Mouse (Mus musculus): Measurements from ENCODE around the gene Znfx1. TPM values are rescaled to one million over a fixed set of nuclear protein-coding genes. Genes with fewer than 3 reads are reported as not detected.

Gene Znfx1
- polyA plus RNA-seq, 1 experiment from 2014 or later, result 7.8 TPM

GRCm38 (mm10) chr2:167061381-167062034 lies 1.3 kb downstream of the Znfx1 start:
- peaks cover 14 to 29% of the 10 kb centered on the region in 2 experiments for H3K4me1 ChIP-seq (ENCODE audit: control insufficient read depth in 2 of 2, insufficient read depth in 2 of 2, low read length in 2 of 2)
- H3K4me3 ChIP-seq (ENCODE audit: control insufficient read depth in 1 of 2, insufficient read depth in 1 of 2, low read depth in 1 of 2, low read length in 2 of 2), result peak overlapping the region; percentile 92 to 97
- no peak for ATAC-seq (ENCODE audit: insufficient number of reproducible peaks, insufficient read depth, low FRiP score, low read depth)
- H3K9me3 ChIP-seq (ENCODE audit: control insufficient read depth, low read length), result no peaks in the 10 kb centered on the region
- no peaks in the 10 kb centered on the region for H3K27me3 ChIP-seq (ENCODE audit: control insufficient read depth, insufficient read depth, low read length)
- peak overlapping the region; percentile 92 for H3K9ac ChIP-seq (ENCODE audit: low read length)
- H3K4me2 ChIP-seq (ENCODE audit: low read length), result peak overlapping the region; percentile 88
- H3K27ac ChIP-seq (replicated peaks in 1 of 2; ENCODE audit: control insufficient read depth in 1 of 2, insufficient read depth in 1 of 2, low read depth in 2 of 2, low read length in 2 of 2), result 0 out of 4 replicates have a peak overlapping the region, but pooled peaks of 1 of the 2 experiments have one; percentile 87
- WGBS, result 19% methylated on average over 11 of the region's 11 CpGs
- H3K36me3 ChIP-seq (ENCODE audit: control insufficient read depth, insufficient read depth, low read length), result peaks cover 48% of the 10 kb centered on the region

- Histone ChIP-seq H3K9ac (ENCODE audit: low read length) (peak overlapping the region; percentile 92; the same call in 1 of the 2 replicates), H3K9me3 (ENCODE audit: control insufficient read depth, low read length) (no peaks in the 10 kb centered on the region), H3K4me2 (ENCODE audit: low read length) (peak overlapping the region; percentile 21; the same call in 1 of the 2 replicates), H3K4me3 (ENCODE audit: control insufficient read depth in 1 of 2, insufficient read depth in 1 of 2, low read depth in 1 of 2, low read length in 2 of 2) (no peak overlapping the region), H3K27ac (replicated peaks in 1 of 2; ENCODE audit: control insufficient read depth in 1 of 2, insufficient read depth in 1 of 2, low read depth in 2 of 2, low read length in 2 of 2) (no peak overlapping the region), H3K36me3 (ENCODE audit: control insufficient read depth, insufficient read depth, low read length) (peaks cover 48% of the 10 kb centered on the region), H3K27me3 (ENCODE audit: control insufficient read depth, insufficient read depth, low read length) (no peaks in the 10 kb centered on the region), H3K4me1 (ENCODE audit: control insufficient read depth in 2 of 2, insufficient read depth in 2 of 2, low read length in 2 of 2) (peaks cover 14 to 28% of the 10 kb centered on the region in 2 experiments)
- ATAC-seq (ENCODE audit: insufficient number of reproducible peaks, insufficient read depth, low FRiP score, low read depth), result no peak
Observed at GRCm38 (mm10) chr2:167060761-167061160, 2.1 kb downstream of the Znfx1 start.

- Histone ChIP-seq H3K4me3 (ENCODE audit: control insufficient read depth in 1 of 2, insufficient read depth in 1 of 2, low read depth in 1 of 2, low read length in 2 of 2) (no peak overlapping the region), H3K4me2 (ENCODE audit: low read length) (peak overlapping the region; percentile 21; the same call in 1 of the 2 replicates), H3K4me1 (ENCODE audit: control insufficient read depth in 2 of 2, insufficient read depth in 2 of 2, low read length in 2 of 2) (peaks cover 14 to 24% of the 10 kb centered on the region in 2 experiments), H3K27ac (replicated peaks in 1 of 2; ENCODE audit: control insufficient read depth in 1 of 2, insufficient read depth in 1 of 2, low read depth in 2 of 2, low read length in 2 of 2) (no peak overlapping the region), H3K36me3 (ENCODE audit: control insufficient read depth, insufficient read depth, low read length) (peaks cover 48% of the 10 kb centered on the region), H3K9ac (ENCODE audit: low read length) (peak overlapping the region; percentile 43; the same call in 1 of the 2 replicates), H3K9me3 (ENCODE audit: control insufficient read depth, low read length) (no peaks in the 10 kb centered on the region), H3K27me3 (ENCODE audit: control insufficient read depth, insufficient read depth, low read length) (no peaks in the 10 kb centered on the region)
- 69% methylated on average over 3 of the region's 3 CpGs for WGBS
- ATAC-seq (ENCODE audit: insufficient number of reproducible peaks, insufficient read depth, low FRiP score, low read depth), result no peak
Observed at GRCm38 (mm10) chr2:167060360-167060759, 2.5 kb downstream of the Znfx1 start.

GRCm38 (mm10) chr2:167059960-167060359 lies 2.9 kb downstream of the Znfx1 start:
- Histone ChIP-seq H3K4me2 (ENCODE audit: low read length) (no peak overlapping the region), H3K27me3 (ENCODE audit: control insufficient read depth, insufficient read depth, low read length) (no peaks in the 10 kb centered on the region), H3K9ac (ENCODE audit: low read length) (no peak overlapping the region), H3K4me3 (ENCODE audit: control insufficient read depth in 1 of 2, insufficient read depth in 1 of 2, low read depth in 1 of 2, low read length in 2 of 2) (no peak overlapping the region), H3K27ac (replicated peaks in 1 of 2; ENCODE audit: control insufficient read depth in 1 of 2, insufficient read depth in 1 of 2, low read depth in 2 of 2, low read length in 2 of 2) (no peak overlapping the region), H3K4me1 (ENCODE audit: control insufficient read depth in 2 of 2, insufficient read depth in 2 of 2, low read length in 2 of 2) (peaks cover 13 to 20% of the 10 kb centered on the region in 2 experiments), H3K9me3 (ENCODE audit: control insufficient read depth, low read length) (no peaks in the 10 kb centered on the region), H3K36me3 (ENCODE audit: control insufficient read depth, insufficient read depth, low read length) (peaks cover 48% of the 10 kb centered on the region)
- WGBS, result 72% methylated on average over 12 of the region's 12 CpGs
- ATAC-seq (ENCODE audit: insufficient number of reproducible peaks, insufficient read depth, low FRiP score, low read depth), result no peak

- H3K36me3 ChIP-seq (ENCODE audit: control insufficient read depth, insufficient read depth, low read length), result peaks cover 48% of the 10 kb centered on the region
- no peaks in the 10 kb centered on the region for H3K27me3 ChIP-seq (ENCODE audit: control insufficient read depth, insufficient read depth, low read length)
- no peak for ATAC-seq (ENCODE audit: insufficient number of reproducible peaks, insufficient read depth, low FRiP score, low read depth)
- WGBS, result 56% methylated on average over 8 of the region's 8 CpGs
- H3K9me3 ChIP-seq (ENCODE audit: control insufficient read depth, low read length), result no peaks in the 10 kb centered on the region
- no peak overlapping the region for H3K9ac ChIP-seq (ENCODE audit: low read length)
- peaks cover 10 to 16% of the 10 kb centered on the region in 2 experiments for H3K4me1 ChIP-seq (ENCODE audit: control insufficient read depth in 2 of 2, insufficient read depth in 2 of 2, low read length in 2 of 2)
- no peak overlapping the region for H3K4me3 ChIP-seq (ENCODE audit: control insufficient read depth in 1 of 2, insufficient read depth in 1 of 2, low read depth in 1 of 2, low read length in 2 of 2)
- no peak overlapping the region for H3K4me2 ChIP-seq (ENCODE audit: low read length)
- no peak overlapping the region for H3K27ac ChIP-seq (replicated peaks in 1 of 2; ENCODE audit: control insufficient read depth in 1 of 2, insufficient read depth in 1 of 2, low read depth in 2 of 2, low read length in 2 of 2)
Observed at GRCm38 (mm10) chr2:167059536-167059935, 3.3 kb downstream of the Znfx1 start.

GRCm38 (mm10) chr2:167058814-167059387 lies 3.9 kb downstream of the Znfx1 start:
- Histone ChIP-seq H3K9me3 (ENCODE audit: control insufficient read depth, low read length) (no peaks in the 10 kb centered on the region), H3K4me3 (ENCODE audit: control insufficient read depth in 1 of 2, insufficient read depth in 1 of 2, low read depth in 1 of 2, low read length in 2 of 2) (no peak overlapping the region), H3K36me3 (ENCODE audit: control insufficient read depth, insufficient read depth, low read length) (peaks cover 52% of the 10 kb centered on the region), H3K27ac (replicated peaks in 1 of 2; ENCODE audit: control insufficient read depth in 1 of 2, insufficient read depth in 1 of 2, low read depth in 2 of 2, low read length in 2 of 2) (peak overlapping the region in 1 of 2 experiments; percentile 24; a peak in 1 of 4 replicates), H3K27me3 (ENCODE audit: control insufficient read depth, insufficient read depth, low read length) (no peaks in the 10 kb centered on the region), H3K4me1 (ENCODE audit: control insufficient read depth in 2 of 2, insufficient read depth in 2 of 2, low read length in 2 of 2) (peaks cover 10 to 16% of the 10 kb centered on the region in 2 experiments), H3K9ac (ENCODE audit: low read length) (no peak overlapping the region), H3K4me2 (ENCODE audit: low read length) (no peak overlapping the region)
- WGBS, result 80% methylated on average over 3 of the region's 3 CpGs
- no peak for ATAC-seq (ENCODE audit: insufficient number of reproducible peaks, insufficient read depth, low FRiP score, low read depth)

GRCm38 (mm10) chr2:167058201-167058600 lies 4.6 kb downstream of the Znfx1 start:
- no peak overlapping the region for H3K9ac ChIP-seq (ENCODE audit: low read length)
- peaks cover 10 to 20% of the 10 kb centered on the region in 2 experiments for H3K4me1 ChIP-seq (ENCODE audit: control insufficient read depth in 2 of 2, insufficient read depth in 2 of 2, low read length in 2 of 2)
- H3K27ac ChIP-seq (replicated peaks in 1 of 2; ENCODE audit: control insufficient read depth in 1 of 2, insufficient read depth in 1 of 2, low read depth in 2 of 2, low read length in 2 of 2), result no peak overlapping the region
- no peak overlapping the region for H3K4me2 ChIP-seq (ENCODE audit: low read length)
- 52% methylated on average over 3 of the region's 3 CpGs for WGBS
- ATAC-seq (ENCODE audit: insufficient number of reproducible peaks, insufficient read depth, low FRiP score, low read depth), result no peak
- peaks cover 53% of the 10 kb centered on the region for H3K36me3 ChIP-seq (ENCODE audit: control insufficient read depth, insufficient read depth, low read length)
- H3K27me3 ChIP-seq (ENCODE audit: control insufficient read depth, insufficient read depth, low read length), result no peaks in the 10 kb centered on the region
- no peaks in the 10 kb centered on the region for H3K9me3 ChIP-seq (ENCODE audit: control insufficient read depth, low read length)
- no peak overlapping the region for H3K4me3 ChIP-seq (ENCODE audit: control insufficient read depth in 1 of 2, insufficient read depth in 1 of 2, low read depth in 1 of 2, low read length in 2 of 2)

Data from heart, embryonic 14.5 days (tissue).